Mouse (Mus musculus) layer of hippocampus, adult 8-10 months (tissue): ENCODE measurements around the gene Atp8b4. TPM values are rescaled to one million over a fixed set of nuclear protein-coding genes. Genes with fewer than 3 reads are reported as not detected.

Experiments
- DNase-seq, 2 experiments: peaks; one replicate each; pipeline ENCODE4 v3.0.0; 2022; ENCODE audit warnings: low spot score in 2 of 2
- total RNA-seq, 4 experiments: library from RNA; stranded (reverse); gene quantifications; 2 replicates each; pipeline ENCODE4 v1.2.4; 2022

The Atp8b4 gene
- total RNA-seq, 4 experiments from 2014 or later: 0.07 TPM; not detected in 3

GRCm38 (mm10) chr2:126302381-126302780 is 198.1 kb downstream of the Atp8b4 start:
- no peak for DNase-seq

GRCm38 (mm10) chr2:126290702-126291101 is 209.8 kb downstream of the Atp8b4 start:
- no peak for DNase-seq

- peak; percentile 6 to 10 for DNase-seq
These were observed 212.5 kb downstream of the Atp8b4 start for GRCm38 (mm10) chr2:126287942-126288341.

DNA sequence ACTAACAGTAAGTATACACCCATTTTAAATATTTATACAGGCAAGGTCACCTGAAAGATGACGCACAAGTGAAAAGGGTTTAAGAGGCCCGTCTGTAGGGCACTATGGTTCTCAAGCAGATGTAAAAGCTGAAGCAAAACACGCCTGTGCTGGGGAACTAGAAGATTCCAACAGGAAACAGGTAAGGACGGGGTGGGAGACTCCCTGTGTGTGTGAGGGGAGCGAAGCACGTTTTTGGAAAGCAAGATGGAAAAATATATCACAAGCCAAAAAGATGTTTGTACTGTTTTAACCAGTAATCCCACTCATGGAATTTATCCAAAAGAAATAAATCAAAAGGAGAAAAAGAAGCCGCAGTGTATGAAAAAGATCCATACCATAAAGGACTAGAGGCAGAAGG is 214.1 kb downstream of the Atp8b4 start:
- no peak for DNase-seq

GRCm38 (mm10) chr2:126284071-126284470 is 216.4 kb downstream of the Atp8b4 start:
- DNase-seq: no peak

DNA sequence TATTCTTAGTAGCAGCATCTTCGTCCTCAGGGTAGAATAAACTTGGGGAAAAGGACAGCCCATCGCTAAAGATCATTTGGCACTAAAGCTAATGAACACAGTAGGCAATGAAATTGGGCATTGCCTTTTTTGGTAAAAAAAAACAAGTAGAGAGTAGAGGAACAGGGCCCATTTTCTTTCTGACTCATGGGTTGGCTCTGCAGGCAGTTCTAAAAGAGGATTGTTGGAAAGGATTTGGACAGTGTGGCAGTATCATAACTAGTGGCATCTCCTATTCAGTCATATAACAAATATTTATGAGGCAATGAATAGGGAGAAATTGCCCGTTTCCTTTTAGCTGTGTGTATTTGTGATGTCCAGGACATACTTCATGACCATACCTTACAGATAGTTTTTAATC is 217.4 kb downstream of the Atp8b4 start:
- DNase-seq: no peak

DNA sequence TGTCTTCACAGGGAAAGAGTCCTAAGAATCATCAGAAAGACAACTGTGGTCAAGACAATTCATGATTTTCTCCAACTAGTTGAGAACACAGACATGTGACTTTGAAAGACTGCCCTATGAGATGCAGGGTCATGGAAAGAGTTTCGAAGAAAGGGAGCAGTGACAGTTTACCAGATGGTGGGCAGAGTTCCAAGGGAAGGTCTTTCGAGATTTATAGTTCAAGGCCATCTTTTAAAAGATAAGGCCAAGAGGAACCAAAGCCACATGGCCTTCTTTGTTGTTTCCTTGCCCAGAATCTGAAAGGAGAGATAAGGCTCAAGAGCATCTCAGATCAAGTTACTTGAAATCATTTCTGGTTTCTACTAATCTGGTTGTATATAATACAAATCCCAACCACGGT is 225.0 kb downstream of the Atp8b4 start:
- DNase-seq: no peak

- no peak for DNase-seq
These were observed 225.6 kb downstream of the Atp8b4 start for GRCm38 (mm10) chr2:126274826-126275405.

- DNase-seq: no peak
These were observed 226.2 kb downstream of the Atp8b4 start for GRCm38 (mm10) chr2:126274311-126274710.

Other genes with a start within 250 kb of the Atp8b4 start
- 10 to 100 TPM; 13.1 to 14.7 (median 13.3) TPM for gene Slc27a2, start 51.7 kb upstream of the Atp8b4 start, total RNA-seq
- gene Hdc, start 118.6 kb upstream of the Atp8b4 start, total RNA-seq: 1 to 10 TPM; 1.1 to 2.2 (median 1.4) TPM
- gene Gabpb1, start 175.7 kb upstream of the Atp8b4 start, total RNA-seq: 10 to 100 TPM; 16.1 to 23.4 (median 21.3) TPM
- gene Usp8, start 206.7 kb upstream of the Atp8b4 start, total RNA-seq: 10 to 100 TPM; 53.2 to 55.8 (median 54.1) TPM